Mouse (Mus musculus): ENCODE results near the gene Grm4. TPM values are rescaled to one million over a fixed set of nuclear protein-coding genes. Genes with fewer than 3 reads are reported as not detected.
A peak's percentile ranks its signal among the peaks of the same experiment; 100 is the strongest.

Gene Grm4
- polyA plus RNA-seq, 1 experiment from 2014 or later = not detected

GRCm38 (mm10) chr17:27505221-27505881 lies 15.9 kb downstream of the Grm4 start:
- no peak overlapping the region for H3K4me2 ChIP-seq (ENCODE audit: low read length)
- ATAC-seq (ENCODE audit: insufficient number of reproducible peaks, insufficient read depth, low FRiP score, low read depth) = 0 out of 2 replicates have a peak, but pooled peaks have one; percentile 15
- WGBS = 20% methylated on average over 10 of the region's 10 CpGs
- no peak overlapping the region for H3K27ac ChIP-seq (replicated peaks in 1 of 2; ENCODE audit: control insufficient read depth in 1 of 2, insufficient read depth in 1 of 2, low read depth in 2 of 2, low read length in 2 of 2)
- peaks cover 100% of the 10 kb centered on the region for H3K27me3 ChIP-seq (ENCODE audit: control insufficient read depth, insufficient read depth, low read length)
- H3K9ac ChIP-seq (ENCODE audit: low read length) = no peak overlapping the region
- H3K4me1 ChIP-seq (ENCODE audit: control insufficient read depth in 2 of 2, insufficient read depth in 2 of 2, low read length in 2 of 2) = no peaks in the 10 kb centered on the region; a peak in 1 of 4 replicates
- H3K36me3 ChIP-seq (ENCODE audit: control insufficient read depth, insufficient read depth, low read length) = no peaks in the 10 kb centered on the region
- no peaks in the 10 kb centered on the region for H3K9me3 ChIP-seq (ENCODE audit: control insufficient read depth, low read length)
- no peak overlapping the region for H3K4me3 ChIP-seq (ENCODE audit: control insufficient read depth in 1 of 2, insufficient read depth in 1 of 2, low read depth in 1 of 2, low read length in 2 of 2)

- Histone ChIP-seq H3K27me3 (ENCODE audit: control insufficient read depth, insufficient read depth, low read length) (peaks cover 90% of the 10 kb centered on the region), H3K36me3 (ENCODE audit: control insufficient read depth, insufficient read depth, low read length) (no peaks in the 10 kb centered on the region), H3K4me2 (ENCODE audit: low read length) (no peak overlapping the region), H3K4me1 (ENCODE audit: control insufficient read depth in 2 of 2, insufficient read depth in 2 of 2, low read length in 2 of 2) (no peaks in the 10 kb centered on the region; a peak in 1 of 4 replicates), H3K9me3 (ENCODE audit: control insufficient read depth, low read length) (no peaks in the 10 kb centered on the region), H3K4me3 (ENCODE audit: control insufficient read depth in 1 of 2, insufficient read depth in 1 of 2, low read depth in 1 of 2, low read length in 2 of 2) (no peak overlapping the region), H3K27ac (replicated peaks in 1 of 2; ENCODE audit: control insufficient read depth in 1 of 2, insufficient read depth in 1 of 2, low read depth in 2 of 2, low read length in 2 of 2) (no peak overlapping the region), H3K9ac (ENCODE audit: low read length) (no peak overlapping the region)
- no peak for ATAC-seq (ENCODE audit: insufficient number of reproducible peaks, insufficient read depth, low FRiP score, low read depth)
- 52% methylated on average over 7 of the region's 7 CpGs for WGBS
Observed at GRCm38 (mm10) chr17:27503869-27504268, 17.3 kb downstream of the Grm4 start.

- 47% methylated on average over 31 of the region's 31 CpGs for WGBS
- H3K4me1 ChIP-seq (ENCODE audit: control insufficient read depth in 2 of 2, insufficient read depth in 2 of 2, low read length in 2 of 2) = no peaks in the 10 kb centered on the region; a peak in 1 of 4 replicates
- H3K27ac ChIP-seq (replicated peaks in 1 of 2; ENCODE audit: control insufficient read depth in 1 of 2, insufficient read depth in 1 of 2, low read depth in 2 of 2, low read length in 2 of 2) = no peak overlapping the region
- ATAC-seq (ENCODE audit: insufficient number of reproducible peaks, insufficient read depth, low FRiP score, low read depth) = no peak
- H3K4me2 ChIP-seq (ENCODE audit: low read length) = no peak overlapping the region
- H3K9me3 ChIP-seq (ENCODE audit: control insufficient read depth, low read length) = no peaks in the 10 kb centered on the region
- H3K4me3 ChIP-seq (ENCODE audit: control insufficient read depth in 1 of 2, insufficient read depth in 1 of 2, low read depth in 1 of 2, low read length in 2 of 2) = no peak overlapping the region
- H3K36me3 ChIP-seq (ENCODE audit: control insufficient read depth, insufficient read depth, low read length) = no peaks in the 10 kb centered on the region
- no peak overlapping the region for H3K9ac ChIP-seq (ENCODE audit: low read length)
- H3K27me3 ChIP-seq (ENCODE audit: control insufficient read depth, insufficient read depth, low read length) = peaks cover 83% of the 10 kb centered on the region
Observed at GRCm38 (mm10) chr17:27502736-27503445, 18.3 kb downstream of the Grm4 start.

- WGBS = 14% methylated on average over 14 of the region's 14 CpGs
- Histone ChIP-seq H3K4me2 (ENCODE audit: low read length) (no peak overlapping the region), H3K27me3 (ENCODE audit: control insufficient read depth, insufficient read depth, low read length) (peaks cover 77% of the 10 kb centered on the region), H3K4me3 (ENCODE audit: control insufficient read depth in 1 of 2, insufficient read depth in 1 of 2, low read depth in 1 of 2, low read length in 2 of 2) (no peak overlapping the region), H3K36me3 (ENCODE audit: control insufficient read depth, insufficient read depth, low read length) (no peaks in the 10 kb centered on the region), H3K9ac (ENCODE audit: low read length) (no peak overlapping the region), H3K27ac (replicated peaks in 1 of 2; ENCODE audit: control insufficient read depth in 1 of 2, insufficient read depth in 1 of 2, low read depth in 2 of 2, low read length in 2 of 2) (no peak overlapping the region), H3K4me1 (ENCODE audit: control insufficient read depth in 2 of 2, insufficient read depth in 2 of 2, low read length in 2 of 2) (no peaks in the 10 kb centered on the region; a peak in 1 of 4 replicates), H3K9me3 (ENCODE audit: control insufficient read depth, low read length) (no peaks in the 10 kb centered on the region)
- ATAC-seq (ENCODE audit: insufficient number of reproducible peaks, insufficient read depth, low FRiP score, low read depth) = no peak
Observed at GRCm38 (mm10) chr17:27502288-27502687, 18.9 kb downstream of the Grm4 start.

GRCm38 (mm10) chr17:27501331-27502251 lies 19.6 kb downstream of the Grm4 start:
- WGBS = 14% methylated on average over 18 of the region's 18 CpGs
- H3K4me2 ChIP-seq (ENCODE audit: low read length) = no peak overlapping the region
- H3K36me3 ChIP-seq (ENCODE audit: control insufficient read depth, insufficient read depth, low read length) = no peaks in the 10 kb centered on the region
- H3K27me3 ChIP-seq (ENCODE audit: control insufficient read depth, insufficient read depth, low read length) = peaks cover 70% of the 10 kb centered on the region
- H3K4me1 ChIP-seq (ENCODE audit: control insufficient read depth in 2 of 2, insufficient read depth in 2 of 2, low read length in 2 of 2) = no peaks in the 10 kb centered on the region; a peak in 1 of 4 replicates
- ATAC-seq (ENCODE audit: insufficient number of reproducible peaks, insufficient read depth, low FRiP score, low read depth) = no peak
- H3K9me3 ChIP-seq (ENCODE audit: control insufficient read depth, low read length) = no peaks in the 10 kb centered on the region
- no peak overlapping the region for H3K9ac ChIP-seq (ENCODE audit: low read length)
- no peak overlapping the region for H3K27ac ChIP-seq (replicated peaks in 1 of 2; ENCODE audit: control insufficient read depth in 1 of 2, insufficient read depth in 1 of 2, low read depth in 2 of 2, low read length in 2 of 2)
- H3K4me3 ChIP-seq (ENCODE audit: control insufficient read depth in 1 of 2, insufficient read depth in 1 of 2, low read depth in 1 of 2, low read length in 2 of 2) = no peak overlapping the region

- Histone ChIP-seq H3K36me3 (ENCODE audit: control insufficient read depth, insufficient read depth, low read length) (no peaks in the 10 kb centered on the region), H3K9me3 (ENCODE audit: control insufficient read depth, low read length) (no peaks in the 10 kb centered on the region), H3K4me1 (ENCODE audit: control insufficient read depth in 2 of 2, insufficient read depth in 2 of 2, low read length in 2 of 2) (no peaks in the 10 kb centered on the region; a peak in 1 of 4 replicates), H3K4me3 (ENCODE audit: control insufficient read depth in 1 of 2, insufficient read depth in 1 of 2, low read depth in 1 of 2, low read length in 2 of 2) (no peak overlapping the region), H3K4me2 (ENCODE audit: low read length) (no peak overlapping the region), H3K9ac (ENCODE audit: low read length) (no peak overlapping the region), H3K27me3 (ENCODE audit: control insufficient read depth, insufficient read depth, low read length) (peaks cover 62% of the 10 kb centered on the region), H3K27ac (replicated peaks in 1 of 2; ENCODE audit: control insufficient read depth in 1 of 2, insufficient read depth in 1 of 2, low read depth in 2 of 2, low read length in 2 of 2) (no peak overlapping the region)
- WGBS = 33% methylated on average over 4 of the region's 4 CpGs
- no peak for ATAC-seq (ENCODE audit: insufficient number of reproducible peaks, insufficient read depth, low FRiP score, low read depth)
Observed at GRCm38 (mm10) chr17:27500811-27501210, 20.4 kb downstream of the Grm4 start.

GRCm38 (mm10) chr17:27499080-27499479 lies 22.1 kb downstream of the Grm4 start:
- no peak overlapping the region for H3K4me3 ChIP-seq (ENCODE audit: control insufficient read depth in 1 of 2, insufficient read depth in 1 of 2, low read depth in 1 of 2, low read length in 2 of 2)
- no peaks in the 10 kb centered on the region for H3K36me3 ChIP-seq (ENCODE audit: control insufficient read depth, insufficient read depth, low read length)
- no peaks in the 10 kb centered on the region for H3K9me3 ChIP-seq (ENCODE audit: control insufficient read depth, low read length)
- H3K4me2 ChIP-seq (ENCODE audit: low read length) = no peak overlapping the region
- no peak overlapping the region for H3K27ac ChIP-seq (replicated peaks in 1 of 2; ENCODE audit: control insufficient read depth in 1 of 2, insufficient read depth in 1 of 2, low read depth in 2 of 2, low read length in 2 of 2)
- H3K4me1 ChIP-seq (ENCODE audit: control insufficient read depth in 2 of 2, insufficient read depth in 2 of 2, low read length in 2 of 2) = no peaks in the 10 kb centered on the region; a peak in 1 of 4 replicates
- no peak for ATAC-seq (ENCODE audit: insufficient number of reproducible peaks, insufficient read depth, low FRiP score, low read depth)
- WGBS = 65% methylated on average over 13 of the region's 13 CpGs
- H3K9ac ChIP-seq (ENCODE audit: low read length) = no peak overlapping the region
- peaks cover 45% of the 10 kb centered on the region for H3K27me3 ChIP-seq (ENCODE audit: control insufficient read depth, insufficient read depth, low read length)

Data from heart, embryonic 14.5 days (tissue).